Mouse (Mus musculus) gonadal fat pad, adult 2 months (tissue): ENCODE measurements at regions not wholly inside any gene's neighbourhood (a gene's known extent, or its start where the extent isn't known, plus 50 kb on each side); places are given as distances from the start of the nearest gene placed in this dataset.

Experiments used
- DNase-seq: peaks from one replicate; pipeline ENCODE4 v3.0.0-alpha.2; 2012; ENCODE audit warnings: low read depth

DNA sequence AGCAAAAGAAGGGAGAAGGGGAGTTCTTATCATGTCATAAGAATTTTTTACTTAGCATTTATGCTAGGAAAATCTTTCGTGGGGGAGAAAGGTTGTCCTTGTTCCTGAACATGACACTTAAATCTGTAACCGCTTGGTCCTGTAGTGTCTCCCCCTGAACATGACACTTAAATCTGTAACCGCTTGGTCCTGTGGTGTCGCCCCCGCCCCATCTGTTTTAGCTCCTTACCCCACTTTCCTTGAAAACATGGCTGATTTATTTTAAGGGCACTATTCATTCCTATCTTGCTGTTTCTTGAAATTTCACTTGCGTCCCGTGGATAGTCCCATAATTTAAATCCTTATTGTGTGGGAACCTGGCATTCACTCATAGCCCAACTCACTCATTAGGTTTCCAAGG, 82.2 kb downstream of the Rap2a start:
- no peak for DNase-seq

DNA sequence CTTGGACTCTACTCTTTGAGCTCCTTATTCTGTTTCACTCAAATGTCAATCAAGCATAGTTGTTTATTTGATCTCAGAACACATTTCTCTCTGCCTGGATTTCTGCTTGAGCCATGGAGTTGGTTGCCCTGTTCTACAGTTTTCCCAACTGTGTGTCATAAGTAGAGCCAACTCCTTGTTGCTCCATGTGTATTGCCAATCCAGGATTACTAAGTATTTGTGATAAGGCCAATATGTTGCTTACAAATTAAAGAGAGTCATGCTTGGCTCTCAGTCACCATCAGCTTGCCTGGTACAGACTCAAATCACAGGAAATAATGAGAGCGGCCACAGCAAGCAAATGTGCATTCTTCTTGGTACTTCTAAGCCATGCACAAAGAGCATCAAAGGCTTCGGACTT, 82.7 kb downstream of the Rap2a start:
- no peak for DNase-seq

DNA sequence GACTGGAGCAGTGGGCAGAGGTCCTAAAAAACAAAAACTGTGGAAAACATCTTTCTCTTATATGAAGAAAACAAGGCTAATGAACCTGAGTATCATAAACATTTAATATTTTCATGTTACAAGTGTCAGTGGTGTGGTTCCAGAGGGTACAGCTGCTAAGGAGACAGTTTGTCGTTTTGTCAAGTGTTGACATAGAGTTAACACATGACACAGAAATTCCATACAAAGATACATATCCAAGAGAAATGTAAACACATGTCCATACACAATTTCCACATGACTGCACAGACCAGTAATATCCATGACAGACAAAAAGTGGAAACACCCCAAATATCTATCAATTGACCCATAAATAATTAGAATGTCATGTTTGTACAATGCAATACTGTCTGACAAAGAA, 88.7 kb downstream of the Rap2a start:
- no peak for DNase-seq

DNA sequence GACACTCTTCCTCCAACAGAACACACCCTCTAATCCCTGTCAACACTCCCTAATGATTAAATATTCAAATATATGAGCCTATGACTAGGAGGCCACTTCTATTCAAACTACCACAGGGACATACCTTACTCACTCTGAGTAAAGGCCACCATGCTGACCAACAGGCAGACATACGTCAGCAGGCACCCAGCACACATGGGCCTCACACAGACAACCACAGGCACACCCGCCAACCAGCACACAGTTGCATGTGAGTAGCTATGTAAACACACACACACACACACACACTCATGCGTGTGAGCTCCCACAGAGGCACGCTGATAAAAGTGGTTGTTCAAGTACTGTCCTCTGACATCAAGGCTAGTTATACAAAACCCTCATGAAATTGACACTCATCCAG, 89.8 kb downstream of the Rap2a start:
- DNase-seq = no peak

DNA sequence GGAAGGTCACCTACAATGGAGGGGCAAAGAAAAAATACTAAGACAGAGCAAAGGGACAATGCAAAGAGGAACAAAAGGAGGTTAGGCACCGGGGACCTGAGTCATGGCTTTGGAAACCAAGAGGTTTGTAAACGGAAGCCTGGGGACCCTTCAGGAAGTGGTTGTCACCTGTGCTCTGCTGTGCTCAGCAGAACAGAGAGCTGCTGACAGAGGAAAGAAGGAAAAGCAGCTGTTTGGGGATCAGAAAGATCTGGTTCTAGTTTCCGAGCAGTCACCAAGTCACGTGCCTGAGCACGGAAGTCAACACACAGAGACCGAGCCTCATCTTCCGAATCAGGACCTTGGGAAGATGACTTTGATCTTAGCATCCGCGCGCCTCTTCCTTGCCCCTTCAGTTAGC, 94.0 kb downstream of the Rap2a start:
- DNase-seq = no peak

DNA sequence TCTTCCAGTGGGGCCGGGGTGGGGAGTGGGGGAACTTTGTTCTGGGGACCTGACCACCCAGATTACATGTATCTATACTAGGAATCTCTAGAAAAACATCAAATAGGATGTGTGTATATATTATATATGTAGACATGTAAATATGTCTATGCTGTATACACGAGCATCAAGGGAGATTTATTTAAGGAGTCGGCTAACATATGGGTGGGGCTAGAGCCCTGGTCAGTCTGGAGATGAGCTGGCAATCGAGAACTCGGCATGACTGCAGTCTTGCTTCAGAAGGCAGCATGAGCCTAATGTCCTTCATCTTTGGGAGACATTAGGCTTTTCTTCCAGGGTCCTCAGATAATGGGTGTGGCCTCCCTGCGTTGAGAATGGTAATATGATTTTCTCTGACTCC, 97.0 kb downstream of the Rap2a start:
- DNase-seq = no peak

DNA sequence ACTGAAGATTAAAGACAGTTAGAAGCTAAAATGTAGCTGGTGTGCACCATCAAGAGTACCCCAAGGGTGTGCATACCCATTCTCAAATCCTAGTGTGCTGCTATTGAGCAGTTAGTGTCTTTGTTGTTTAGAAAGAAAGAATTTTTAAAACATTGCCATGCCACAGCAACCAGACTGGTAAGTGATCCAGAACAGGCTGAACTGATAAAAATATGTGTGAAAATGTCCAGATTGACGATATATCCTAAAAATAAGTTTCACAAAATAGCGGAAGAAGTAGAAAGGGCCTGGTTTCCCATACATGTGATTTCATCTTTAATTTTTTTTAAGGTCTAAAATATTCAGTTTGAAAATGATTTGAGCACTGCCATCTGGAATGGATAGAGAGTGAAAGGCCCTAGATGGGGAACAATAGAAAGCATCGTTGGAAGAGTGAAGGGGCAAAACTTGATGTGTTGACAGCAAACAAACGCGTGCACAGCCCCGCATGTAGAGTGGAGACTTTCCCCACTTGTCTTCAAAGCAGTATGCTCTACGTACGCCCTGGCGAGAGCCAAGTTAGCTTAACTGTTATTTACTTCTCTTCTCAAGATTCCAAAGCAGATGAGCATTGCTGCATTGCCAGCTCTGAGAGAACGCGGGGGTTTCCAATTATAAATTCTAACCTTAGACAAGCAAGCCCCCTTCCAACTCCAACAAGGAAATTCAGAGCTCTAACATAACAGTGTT, 100.3 kb downstream of the Rap2a start:
- no peak for DNase-seq

DNA sequence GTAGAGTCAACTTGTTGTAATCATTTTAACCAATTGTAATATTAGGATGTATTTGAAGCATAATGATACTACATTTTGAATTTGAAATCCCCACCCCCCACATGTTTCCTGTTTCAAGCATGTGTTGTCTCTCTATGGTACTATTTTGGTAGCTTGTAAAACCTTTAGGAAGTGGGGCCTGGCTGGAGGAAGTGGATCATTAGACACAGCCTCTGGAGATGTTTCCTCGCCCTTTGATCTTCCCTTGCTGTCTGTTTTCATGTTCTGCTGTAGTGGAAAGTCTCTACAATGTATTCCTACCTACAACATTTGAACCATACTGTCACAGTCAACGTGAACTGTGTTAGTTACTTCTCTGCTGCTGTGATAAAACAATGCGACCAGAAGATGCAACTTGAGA, 105.6 kb downstream of the Rap2a start:
- no peak for DNase-seq

DNA sequence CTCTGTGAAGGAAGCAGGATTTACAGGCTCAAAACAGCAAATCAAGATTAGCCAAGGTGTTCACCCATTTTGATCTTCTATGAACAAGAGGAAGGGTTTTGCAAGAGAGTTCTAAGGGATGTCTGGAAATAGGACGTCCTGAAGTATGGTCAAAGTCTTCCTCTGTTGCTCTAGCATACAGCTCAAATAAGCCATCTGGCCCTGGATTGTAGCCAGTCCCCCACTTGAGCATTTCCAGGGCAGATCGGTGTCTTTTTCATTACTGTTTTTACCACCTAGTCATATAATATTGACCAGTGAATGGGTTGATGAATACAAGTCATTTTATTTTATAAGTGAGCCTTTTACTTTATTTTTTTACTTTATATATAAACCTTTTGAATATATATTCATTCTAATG, 113.9 kb downstream of the Rap2a start:
- DNase-seq = no peak

DNA sequence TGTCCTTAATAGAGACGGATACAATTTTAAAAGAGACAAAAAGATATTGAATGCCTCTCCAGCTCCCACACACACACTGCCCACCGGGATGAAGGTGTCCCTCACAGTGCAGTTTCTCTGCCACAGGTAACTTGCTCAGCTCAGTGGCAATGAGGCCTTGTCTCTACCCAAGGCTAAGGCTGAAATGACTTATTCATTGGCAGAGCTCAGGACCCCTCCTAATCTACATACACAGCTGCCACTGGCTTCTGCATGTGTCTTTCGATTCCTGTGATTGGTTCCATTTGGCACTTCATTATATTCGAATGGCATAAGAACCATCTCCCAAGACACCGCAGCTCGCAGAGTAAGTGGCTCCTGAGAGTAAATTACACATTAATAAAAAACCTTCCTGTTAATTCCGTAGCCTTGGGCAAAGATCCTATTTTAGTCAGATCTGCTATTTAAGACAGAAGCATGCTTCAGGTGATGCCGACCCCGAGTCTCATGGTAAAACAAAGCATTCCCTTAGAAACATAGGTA, 122.2 kb downstream of the Rap2a start:
- no peak for DNase-seq

DNA sequence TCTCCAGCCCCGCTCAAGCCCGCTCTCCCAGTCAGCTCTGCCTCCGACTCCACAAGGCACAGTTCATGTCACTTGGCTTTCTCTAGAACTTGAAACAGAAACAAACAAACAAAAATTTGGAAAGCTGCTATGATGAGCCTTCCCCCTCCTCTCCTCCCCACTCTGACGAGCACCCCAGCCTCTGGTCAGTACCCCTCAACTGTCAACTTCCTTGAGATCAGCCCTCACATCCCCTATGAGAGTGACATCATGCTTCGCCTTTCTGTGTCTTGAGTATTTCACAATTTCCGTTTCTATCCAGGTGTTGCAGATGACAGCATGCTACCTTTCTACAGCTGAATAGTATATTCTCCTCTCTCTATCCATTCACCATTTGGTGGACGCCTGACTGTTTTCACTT, 123.3 kb downstream of the Rap2a start:
- no peak for DNase-seq

DNA sequence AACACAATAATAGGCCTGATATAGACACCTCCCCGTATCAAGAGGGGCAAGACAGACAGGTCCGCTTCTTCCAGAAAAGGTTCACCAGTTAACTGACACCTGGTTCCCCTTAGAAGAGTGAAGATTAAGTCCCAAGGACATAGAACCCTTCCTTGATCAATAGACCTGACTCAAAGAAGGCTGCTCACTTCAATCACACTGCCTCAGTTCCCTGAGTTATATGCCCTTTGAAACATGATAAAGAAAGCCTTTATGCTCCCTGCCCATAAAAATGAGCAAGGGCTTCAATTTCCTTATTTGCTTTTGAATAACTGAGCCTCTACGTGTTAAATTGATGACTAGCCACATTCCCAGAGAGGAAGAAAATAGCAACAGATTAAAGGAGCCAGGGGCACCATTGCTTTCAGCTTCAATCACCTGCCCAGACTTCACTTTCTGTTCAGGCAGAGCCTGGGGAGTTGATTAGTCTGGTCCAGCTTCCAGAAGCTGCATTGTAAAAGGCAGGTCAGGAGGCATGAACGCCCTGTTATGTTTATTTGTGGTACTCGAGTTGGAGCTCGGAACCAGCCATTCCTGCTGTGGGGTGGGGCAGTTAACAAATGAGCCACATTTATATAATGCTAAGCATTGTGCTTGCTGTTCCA, 125.7 kb downstream of the Rap2a start:
- no peak for DNase-seq

DNA sequence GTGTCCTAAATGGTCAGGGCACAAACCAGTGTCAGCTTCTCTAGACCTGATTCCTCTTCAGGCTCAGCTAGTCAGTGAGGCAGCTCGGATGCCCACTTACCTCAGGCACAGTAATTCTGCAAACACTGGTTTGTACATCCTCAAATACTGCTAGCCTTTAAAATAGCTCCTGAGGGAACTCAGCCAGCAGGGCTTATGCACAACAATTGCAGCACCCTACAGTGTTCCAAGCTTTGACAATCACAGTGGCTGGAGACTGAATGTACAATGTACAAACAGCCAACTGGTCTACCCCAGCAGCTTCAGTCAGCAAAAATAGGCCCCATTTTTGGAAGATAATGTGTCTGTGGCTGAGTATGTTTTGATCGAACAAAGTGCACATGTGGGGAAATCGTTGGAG, 129.6 kb downstream of the Rap2a start:
- no peak for DNase-seq

DNA sequence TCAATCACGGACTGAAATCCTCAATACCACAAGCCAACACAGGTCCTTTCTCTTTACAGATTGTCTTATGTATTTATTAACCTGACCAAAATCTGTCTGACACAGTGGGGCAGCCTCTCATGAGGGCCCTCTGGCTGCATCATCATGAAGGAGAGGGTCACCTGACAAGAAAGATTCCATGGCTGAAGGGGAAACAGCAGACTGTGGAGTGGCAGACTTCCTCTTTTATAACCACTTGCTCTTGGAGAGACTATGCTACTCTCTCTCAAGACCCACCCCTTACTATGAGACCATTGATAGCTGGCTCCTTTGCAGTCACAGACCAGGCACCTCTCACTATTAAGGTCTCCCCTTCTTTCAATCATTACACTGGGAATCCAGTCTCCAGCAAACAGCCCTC, 133.1 kb downstream of the Rap2a start:
- no peak for DNase-seq

DNA sequence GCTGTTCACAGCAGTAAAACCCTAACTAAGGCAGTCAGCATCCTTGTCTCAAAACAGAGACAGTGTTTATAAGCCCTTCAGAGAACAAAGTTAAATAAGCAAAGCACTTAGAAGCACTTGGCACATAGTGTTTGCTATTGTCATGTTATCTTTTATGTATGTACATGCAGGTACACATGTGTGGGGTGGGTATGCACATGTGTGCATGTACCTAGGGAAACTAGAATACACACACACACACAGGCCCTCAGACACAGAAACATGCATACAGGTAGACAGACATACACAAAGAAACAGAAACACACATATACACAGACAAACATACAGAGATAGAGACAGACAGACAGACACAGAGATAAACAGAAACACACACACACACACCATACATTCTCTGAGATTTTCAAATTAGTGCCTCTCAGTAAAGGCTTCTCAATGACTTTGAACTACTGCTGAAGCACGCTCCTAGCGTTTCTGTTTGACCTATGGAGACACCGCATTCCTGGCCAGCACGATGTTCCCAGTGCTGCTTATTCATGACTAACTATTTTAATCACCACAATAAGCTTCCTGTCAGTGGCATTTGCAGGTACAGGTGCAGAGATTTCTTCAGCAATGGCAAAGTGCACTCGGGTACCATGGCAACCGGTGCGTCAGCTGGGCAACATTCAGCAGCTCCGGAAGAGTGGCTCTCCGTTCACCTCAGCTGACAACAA, 148.1 kb downstream of the Rap2a start:
- DNase-seq = no peak

DNA sequence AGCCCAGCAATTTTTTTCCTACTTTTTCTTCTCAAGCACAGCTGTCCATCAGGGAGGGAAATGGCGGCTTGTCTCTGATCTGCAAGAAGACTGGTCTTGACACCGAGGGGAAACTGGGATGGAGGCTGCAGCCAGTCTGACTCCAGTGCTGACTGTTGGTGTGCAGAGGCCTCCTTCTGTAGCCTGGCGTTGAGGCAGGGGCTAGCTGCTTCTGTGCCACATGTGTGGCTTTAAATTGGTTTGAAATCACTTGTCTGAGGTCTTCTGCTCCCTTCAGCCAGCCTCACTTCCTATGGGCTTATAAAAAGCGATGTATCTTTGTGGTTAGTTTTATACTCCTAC, 148.7 kb downstream of the Rap2a start:
- no peak for DNase-seq

DNA sequence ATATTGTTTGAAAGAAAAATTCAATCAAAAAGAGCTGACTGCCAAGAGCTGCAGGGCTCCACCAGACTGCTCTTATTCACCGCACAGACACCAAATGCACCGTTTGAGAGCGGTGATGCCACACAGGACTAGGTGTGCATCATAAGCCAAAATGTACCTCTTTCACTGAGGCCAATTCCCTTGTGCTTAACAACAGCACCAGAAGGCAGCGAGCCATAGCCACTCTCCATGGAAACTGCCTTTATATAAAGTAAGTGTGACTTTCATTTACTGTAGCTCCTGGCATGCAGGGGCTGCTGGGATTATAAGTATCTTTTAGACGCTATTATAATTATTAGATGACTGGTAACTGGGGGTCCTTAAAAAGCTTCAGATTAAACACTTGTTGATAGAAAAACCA, 154.5 kb downstream of the Rap2a start:
- DNase-seq = no peak

DNA sequence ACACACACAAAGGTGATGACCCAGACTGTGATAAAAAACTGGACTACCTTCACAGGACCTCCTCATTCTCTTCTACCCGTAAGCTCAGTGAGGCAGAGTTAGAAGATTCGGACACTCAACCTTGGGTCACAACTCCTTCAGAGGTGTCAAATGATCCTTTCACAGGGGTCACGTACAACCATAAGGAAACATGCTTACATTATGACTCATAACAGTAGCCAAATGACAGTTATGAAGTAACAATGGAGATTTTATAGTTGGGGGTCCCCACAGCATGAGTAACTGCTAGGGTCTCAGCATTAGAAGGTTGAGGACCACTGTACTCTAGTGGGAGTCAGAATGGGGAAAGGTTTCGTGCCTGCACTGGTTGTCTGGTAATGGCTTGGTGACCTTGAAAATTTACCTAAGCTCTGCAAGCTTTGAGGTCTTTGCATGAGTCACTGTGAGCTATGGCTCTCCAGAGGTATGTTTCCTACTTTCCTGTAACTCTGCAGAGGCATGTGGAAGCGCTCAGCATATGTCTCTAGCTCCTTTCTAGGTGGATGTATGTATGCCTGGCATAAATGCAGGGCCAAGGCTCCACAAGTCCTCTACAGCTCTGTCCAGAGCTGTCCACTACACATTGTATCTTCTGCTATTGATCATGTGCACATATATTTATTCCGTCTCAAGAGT, 158.6 kb downstream of the Rap2a start:
- DNase-seq = no peak

DNA sequence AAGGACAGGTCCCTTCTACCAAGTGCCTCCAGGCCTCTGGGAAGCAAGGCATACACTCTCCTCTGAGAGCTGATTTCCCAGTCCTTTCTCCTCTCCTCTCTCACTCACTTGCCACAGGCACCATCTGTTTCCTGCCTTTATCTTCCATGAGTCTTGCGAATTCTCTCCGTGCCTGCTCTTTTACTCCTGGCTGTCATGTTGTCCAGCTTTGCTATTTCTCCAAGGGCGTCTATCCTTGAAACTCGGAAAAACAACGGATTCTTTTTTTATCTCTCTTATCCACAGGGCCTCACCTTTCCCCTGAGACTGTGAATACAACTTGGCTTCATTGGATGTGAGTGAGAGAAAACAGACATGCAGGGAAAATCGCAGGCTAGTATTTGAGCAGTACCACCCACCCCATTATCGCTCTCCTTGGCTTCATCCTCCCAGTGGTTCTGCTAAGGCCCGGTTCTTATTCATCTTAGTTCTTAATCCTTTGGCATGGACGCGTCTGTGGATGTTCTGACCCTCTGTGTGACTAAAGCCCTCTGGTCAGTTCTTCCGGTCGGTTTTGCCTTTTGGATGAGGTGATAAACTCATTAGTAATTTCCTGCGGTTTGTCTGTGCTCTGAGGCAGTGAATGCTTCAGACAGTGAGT, 159.4 kb downstream of the Rap2a start:
- no peak for DNase-seq

DNA sequence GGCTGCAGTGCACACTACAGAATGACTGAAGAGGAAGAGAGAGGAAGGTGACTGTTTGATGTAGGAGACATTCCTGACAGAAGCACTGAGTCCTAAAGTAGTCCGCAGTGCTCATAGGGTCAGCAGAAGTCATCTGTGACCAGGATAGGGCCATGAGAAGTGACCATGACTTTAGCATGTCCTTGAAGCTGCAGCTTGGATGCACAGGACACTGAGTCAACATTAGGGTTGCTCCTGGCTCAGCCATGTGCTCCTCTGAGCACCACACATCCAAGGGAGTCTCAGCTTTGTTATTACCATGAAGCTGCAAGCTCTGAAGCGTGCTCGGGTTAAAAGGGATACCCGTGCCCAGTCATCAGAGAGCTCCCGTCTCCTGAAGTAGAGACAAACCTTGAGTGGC, 164.3 kb downstream of the Rap2a start:
- DNase-seq = no peak

DNA sequence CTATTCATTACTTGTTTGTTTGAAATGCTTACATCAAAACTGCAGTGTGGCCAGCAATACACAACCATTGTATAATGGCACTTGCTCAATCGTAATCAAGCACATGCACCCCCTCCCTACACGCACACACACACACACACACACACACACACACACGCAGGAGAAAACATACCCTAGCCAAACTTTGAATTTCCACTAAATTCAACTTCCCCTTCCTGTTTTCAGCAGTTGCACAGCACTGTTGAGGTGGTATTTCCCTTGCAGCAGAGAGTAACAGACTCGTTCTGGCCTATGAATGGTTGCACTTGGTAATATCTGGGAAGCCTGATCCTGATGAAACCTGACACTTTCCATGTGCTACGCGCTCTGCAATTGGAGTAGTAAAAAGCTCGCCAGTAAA, 173.8 kb downstream of the Rap2a start:
- no peak for DNase-seq

DNA sequence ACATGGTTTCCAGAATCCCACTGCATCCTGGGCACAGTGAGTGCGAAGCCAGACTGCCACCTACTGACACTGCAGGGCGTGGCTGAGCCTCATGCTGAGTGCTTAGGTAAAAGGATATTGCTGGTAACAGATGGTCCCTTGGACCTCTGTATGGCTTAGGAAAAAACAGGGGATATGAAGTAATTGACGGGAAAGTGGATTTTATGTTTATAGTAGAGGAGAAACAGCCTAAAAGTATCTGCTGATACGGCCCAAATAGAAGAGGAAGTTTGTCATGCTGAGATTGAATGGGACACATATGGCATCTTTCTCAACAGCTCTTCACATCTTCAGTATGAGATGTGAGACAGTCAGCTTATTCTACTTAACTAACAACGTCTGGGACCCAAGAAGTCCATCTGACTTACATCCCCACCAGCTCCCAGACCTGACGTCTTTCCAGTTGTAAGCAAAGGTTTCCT, 182.1 kb downstream of the Rap2a start:
- DNase-seq = no peak
